Comparison of ENCODE assay signal across 21 mouse cellular contexts in genomic region chrX:141884336-141885048, GRCm38 (mm10). TPM values are rescaled to one million over a fixed set of nuclear protein-coding genes. Genes with fewer than 3 reads are reported as not detected.
DNase-seq lines count a peak whose midpoint lies in the region; ATAC-seq and TF ChIP-seq lines count a peak whose summit lies in the region.
"Had no signal": no experiment of that assay in that cellular context is flagged by ENCODE, and none has a peak within 500 bp of the region (broad histone marks: within the 10 kb centered on the region; RNA-seq: fewer than 3 reads in every experiment).

No protein-coding gene starts in this region.

- H3K27me3 ChIP-seq in embryonic facial prominence, embryonic 11.5 days (ENCODE audit: control insufficient read depth, insufficient read depth, low read length) = no peaks in the 10 kb centered on the region
- H3K27me3 ChIP-seq in embryonic facial prominence, embryonic 10.5 days (replicated peaks; ENCODE audit: low read depth, poor library complexity, severe bottlenecking) = peaks cover 56% of the 10 kb centered on the region
- no peaks in the 10 kb centered on the region for H3K27me3 ChIP-seq in kidney, postnatal 0 days (ENCODE audit: insufficient read depth, low read length)
- H3K27me3 ChIP-seq: CH12.LX; embryonic facial prominence, embryonic 12.5 days; heart, embryonic 12.5 days had no signal

- no peak overlapping the region for H3K9ac ChIP-seq in embryonic facial prominence, embryonic 11.5 days (replicated peaks; ENCODE audit: low read length)
- H3K9ac ChIP-seq in kidney, postnatal 0 days (ENCODE audit: low read depth, low read length) = no peak overlapping the region
- H3K9ac ChIP-seq: embryonic facial prominence, embryonic 12.5 days; forebrain, embryonic 12.5 days; heart, embryonic 12.5 days; hindbrain, embryonic 14.5 days had no signal

- H3K4me3 ChIP-seq in embryonic facial prominence, embryonic 11.5 days (ENCODE audit: low read depth, low read length) = no peak overlapping the region
- H3K4me3 ChIP-seq in embryonic facial prominence, embryonic 10.5 days = no peak overlapping the region
- H3K4me3 ChIP-seq in kidney, postnatal 0 days (replicated peaks; ENCODE audit: low read depth, low read length) = no peak overlapping the region
- H3K4me3 ChIP-seq: embryonic facial prominence, embryonic 12.5 days; forebrain, embryonic 12.5 days; gastrocnemius, adult 2 months; heart, embryonic 12.5 days; hindbrain, embryonic 10.5 days had no signal

- TF ChIP-seq CTCF in kidney, postnatal 0 days (IDR thresholded peaks at IDR 0.05; ENCODE audit: low read depth) = no peak

- H3K9me3 ChIP-seq in embryonic facial prominence, embryonic 11.5 days (replicated peaks; ENCODE audit: control insufficient read depth, low read length) = no peaks in the 10 kb centered on the region
- H3K9me3 ChIP-seq in embryonic facial prominence, embryonic 10.5 days = no peaks in the 10 kb centered on the region
- H3K9me3 ChIP-seq in kidney, postnatal 0 days (replicated peaks; ENCODE audit: low read length) = no peaks in the 10 kb centered on the region
- H3K9me3 ChIP-seq: embryonic facial prominence, embryonic 12.5 days; forebrain, embryonic 12.5 days; heart, embryonic 12.5 days; hindbrain, embryonic 10.5 days had no signal

- H3K4me1 ChIP-seq in embryonic facial prominence, embryonic 11.5 days (ENCODE audit: control insufficient read depth, insufficient read depth, low read length) = no peaks in the 10 kb centered on the region
- no peaks in the 10 kb centered on the region for H3K4me1 ChIP-seq in embryonic facial prominence, embryonic 10.5 days
- H3K4me1 ChIP-seq in kidney, postnatal 0 days (replicated peaks; ENCODE audit: insufficient read depth, low read length) = no peaks in the 10 kb centered on the region
- H3K4me1 ChIP-seq: embryonic facial prominence, embryonic 12.5 days; forebrain, embryonic 12.5 days; heart, embryonic 12.5 days; hindbrain, embryonic 10.5 days had no signal

- 43% methylated on average over 4 of the region's 4 CpGs for WGBS in embryonic facial prominence, embryonic 11.5 days
- 58% methylated on average over 4 of the region's 4 CpGs for WGBS in embryonic facial prominence, embryonic 10.5 days
- WGBS in kidney, postnatal 0 days = 40% methylated on average over 4 of the region's 4 CpGs

- ATAC-seq in embryonic facial prominence, embryonic 11.5 days (replicated peaks; ENCODE audit: insufficient number of reproducible peaks, low FRiP score, low TSS enrichment, low read depth) = no peak
- ATAC-seq in kidney, postnatal 0 days (replicated peaks; ENCODE audit: low FRiP score, low read depth) = peak; percentile 80
- no peak for ATAC-seq in frontal cortex, adult (ENCODE audit: low TSS enrichment)
- ATAC-seq: activated CD4-positive, CD25-positive, alpha-beta regulatory T cell, adult 4 months; forebrain, embryonic 16.5 days; Patski had no signal

- no peaks in the 10 kb centered on the region for H3K36me3 ChIP-seq in embryonic facial prominence, embryonic 11.5 days (replicated peaks; ENCODE audit: control insufficient read depth, insufficient read depth, low read depth, low read length)
- H3K36me3 ChIP-seq in embryonic facial prominence, embryonic 10.5 days (replicated peaks) = no peaks in the 10 kb centered on the region
- no peaks in the 10 kb centered on the region for H3K36me3 ChIP-seq in kidney, postnatal 0 days (ENCODE audit: insufficient read depth, low read length)
- H3K36me3 ChIP-seq: embryonic facial prominence, embryonic 12.5 days; forebrain, embryonic 12.5 days; heart, embryonic 12.5 days; hindbrain, embryonic 10.5 days had no signal

- DNase-seq in embryonic facial prominence, embryonic 11.5 days (ENCODE audit: low spot score) = peak; percentile 2
- no peak for DNase-seq in embryonic facial prominence, embryonic 10.5 days (ENCODE audit: low spot score)
- peak; percentile 41 for DNase-seq in kidney, postnatal 0 days (ENCODE audit: low spot score)
- no peak for DNase-seq in kidney, postnatal 14 days
- peak; percentile 8 for DNase-seq in embryo, embryonic 11.5 days (ENCODE audit: low read depth, low spot score)
- DNase-seq: adrenal gland, postnatal 14 days; cerebellum, adult 18-20 months; cerebellum, adult 9-11 months; cerebellum, postnatal 36 days; gastrocnemius, adult 2 months; gastrocnemius, postnatal 25 days had no signal

- H3K4me2 ChIP-seq in embryonic facial prominence, embryonic 11.5 days (ENCODE audit: low read depth, low read length) = no peak overlapping the region
- no peak overlapping the region for H3K4me2 ChIP-seq in kidney, postnatal 0 days (ENCODE audit: low read length)
- H3K4me2 ChIP-seq: embryonic facial prominence, embryonic 12.5 days; forebrain, embryonic 12.5 days; heart, embryonic 12.5 days; hindbrain, embryonic 14.5 days had no signal

- H3K27ac ChIP-seq in embryonic facial prominence, embryonic 11.5 days (replicated peaks; ENCODE audit: low read depth, low read length) = no peak overlapping the region
- no peak overlapping the region for H3K27ac ChIP-seq in embryonic facial prominence, embryonic 10.5 days (replicated peaks)
- no peak overlapping the region for H3K27ac ChIP-seq in kidney, postnatal 0 days
- H3K27ac ChIP-seq: embryonic facial prominence, embryonic 12.5 days; forebrain, embryonic 12.5 days; gastrocnemius, adult 2 months; hindbrain, embryonic 10.5 days; hindbrain, embryonic 14.5 days had no signal

RNA-seq across cellular contexts. Expression of gene Gm15294, which starts 9.5 kb away (rescaled TPM):
- polyA plus RNA-seq in embryonic facial prominence, embryonic 11.5 days (2014; fragmentation: Nextera tagmentation; extraction: Ambion mirVana) = not detected in 2 replicates
- 0.52 TPM in 2 replicates for polyA plus RNA-seq in embryonic facial prominence, embryonic 10.5 days (2016; fragmentation: Nextera tagmentation; extraction: Ambion mirVana)
- 0.51 TPM in 1 of 2 replicates, not detected in the other for polyA plus RNA-seq in kidney, postnatal 0 days (2015; fragmentation: Nextera tagmentation; extraction: Ambion mirVana)
- polyA plus RNA-seq: activated CD4-positive, CD25-positive, alpha-beta regulatory T cell, adult 4 months; embryonic facial prominence, embryonic 12.5 days; forebrain, embryonic 12.5 days; forebrain, embryonic 16.5 days; heart, embryonic 12.5 days; hindbrain, embryonic 14.5 days had no signal

Comparison
In these comparisons a context has a peak if more than half of its experiments do, and no peak if none do; other contexts are left out.
1. DNase-seq: peak in embryonic facial prominence, embryonic 11.5 days (single experiment), kidney, postnatal 0 days (single experiment) and embryo, embryonic 11.5 days (single experiment); none in embryonic facial prominence, embryonic 10.5 days (single experiment) and kidney, postnatal 14 days (single experiment).